ENCODE assay signal across 18 mouse cellular contexts in the genomic region with DNA sequence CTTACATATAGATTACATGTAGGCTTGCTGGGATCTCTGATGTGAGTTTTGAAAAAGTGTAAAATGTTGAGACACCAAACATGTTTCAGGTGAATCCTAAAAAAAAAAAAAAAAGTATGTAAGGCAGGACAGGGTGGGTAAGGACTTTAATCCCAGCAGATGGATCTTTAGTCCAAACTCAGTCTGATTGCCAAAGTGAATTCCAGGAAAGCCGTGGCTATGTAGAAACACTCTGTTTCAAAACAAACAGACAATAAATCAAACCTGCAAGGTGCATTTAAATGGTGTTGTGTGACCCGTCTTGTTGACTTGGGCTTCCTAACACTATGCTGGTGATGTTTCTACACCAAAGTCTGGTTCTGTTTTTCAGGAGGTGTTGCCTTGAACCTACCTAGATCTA.
"Had no signal": no experiment of that assay in that cellular context is flagged by ENCODE, and none has a peak within 500 bp of the region (broad histone marks: within the 10 kb centered on the region; RNA-seq: fewer than 3 reads in every experiment).

No protein-coding gene starts in this region.

- H3K36me3 ChIP-seq: midbrain, embryonic 10.5 days; midbrain, embryonic 12.5 days; neural tube, embryonic 13.5 days; neural tube, embryonic 15.5 days had no signal

- H3K9ac ChIP-seq: lung, embryonic 14.5 days; midbrain, embryonic 12.5 days; neural tube, embryonic 13.5 days; neural tube, embryonic 15.5 days had no signal

- H3K27me3 ChIP-seq: midbrain, embryonic 12.5 days; neural tube, embryonic 13.5 days; neural tube, embryonic 15.5 days had no signal

- H3K4me1 ChIP-seq: midbrain, embryonic 10.5 days; midbrain, embryonic 12.5 days; neural tube, embryonic 13.5 days; neural tube, embryonic 15.5 days had no signal

- DNase-seq: lung, adult 18-20 months; lung, embryonic 14.5 days; lung, postnatal 10 days; lung, postnatal 4 days; midbrain, embryonic 14.5 days; retina, postnatal 1 day; right cerebral cortex, adult 18-20 months; right cerebral cortex, postnatal 25 days; right cerebral cortex, postnatal 4 days; spleen, adult 18-20 months; thymus, adult 18-20 months; thymus, postnatal 14 days; thymus, postnatal 36 days had no signal

- H3K4me3 ChIP-seq: midbrain, embryonic 10.5 days; midbrain, embryonic 12.5 days; myocyte; neural tube, embryonic 13.5 days; neural tube, embryonic 15.5 days had no signal

- H3K27ac ChIP-seq: midbrain, embryonic 10.5 days; midbrain, embryonic 12.5 days; neural tube, embryonic 13.5 days; neural tube, embryonic 15.5 days had no signal
